Mouse (Mus musculus): ENCODE measurements around the gene Pck1. TPM values are rescaled to one million over a fixed set of nuclear protein-coding genes. Genes with fewer than 3 reads are reported as not detected.

The Pck1 gene
- polyA plus RNA-seq, 1 experiment, result 5.9 TPM

DNA sequence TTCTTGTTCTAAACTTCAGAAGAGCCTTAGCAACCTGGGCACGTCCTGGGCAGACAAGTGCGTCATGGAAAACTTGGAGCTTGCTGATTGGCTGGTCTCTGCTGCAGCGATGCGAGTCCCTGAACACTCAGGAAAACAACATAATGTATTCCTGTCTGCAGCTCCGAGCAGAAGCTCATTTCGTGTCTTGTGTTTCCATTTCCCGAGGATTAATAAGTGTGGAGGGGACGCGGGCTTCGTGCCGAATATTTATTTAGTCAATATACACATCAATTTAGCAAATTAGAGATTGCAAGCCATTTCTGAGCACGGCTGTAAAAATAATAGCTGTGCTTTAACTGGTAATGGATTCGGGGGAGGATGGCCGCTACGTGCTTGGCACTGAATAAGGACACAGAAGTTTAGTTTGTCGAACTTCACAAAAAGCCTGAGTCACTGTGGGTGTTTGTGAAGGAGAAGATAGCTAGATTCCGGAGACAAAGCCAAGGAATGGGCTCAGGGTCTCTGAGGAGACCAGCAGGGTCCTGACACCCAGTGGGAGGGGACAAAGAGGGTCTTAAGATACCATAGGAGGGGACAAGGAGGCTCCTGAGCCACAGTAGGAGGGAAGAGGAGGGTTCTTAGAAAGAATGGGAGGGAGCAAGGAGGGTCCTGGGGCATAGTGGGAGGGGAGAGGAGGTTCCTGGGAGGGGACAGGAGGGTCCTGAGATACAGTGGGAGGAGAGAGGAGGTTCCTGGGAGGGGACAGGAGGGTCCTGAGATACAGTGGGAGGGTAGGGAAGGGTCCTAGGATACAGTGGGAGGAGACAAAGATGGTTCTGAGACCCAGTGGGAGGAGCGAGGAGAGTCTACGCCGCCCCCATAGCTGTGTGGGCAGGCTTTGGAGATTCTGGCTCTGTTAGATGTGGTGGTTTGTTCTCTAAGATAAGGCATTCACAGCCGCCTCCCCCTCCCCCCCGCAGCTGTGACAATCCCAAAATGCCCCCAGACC, 21.0 kb downstream of the Pck1 start:
- no peak for DNase-seq (ENCODE audit: low spot score)

DNA sequence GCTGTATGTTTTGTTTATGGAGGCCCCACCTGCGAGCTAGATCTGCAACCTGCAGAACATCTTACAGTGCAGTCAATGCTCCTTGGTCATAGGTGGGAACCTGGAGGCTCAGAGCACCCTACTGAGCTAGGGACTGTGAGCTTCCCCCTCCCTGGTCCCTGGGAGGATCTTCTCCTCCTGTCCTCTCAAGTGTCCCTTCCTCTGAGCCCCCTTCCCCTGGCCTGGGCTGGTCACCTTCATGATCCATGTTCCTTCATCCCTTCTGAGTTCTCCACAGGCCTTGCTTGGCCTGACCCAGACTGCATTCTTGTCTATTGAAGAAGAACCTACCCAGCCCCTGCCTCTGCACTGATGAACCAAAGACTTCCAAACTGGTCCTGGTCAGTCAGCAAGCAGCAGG, 21.7 kb downstream of the Pck1 start:
- no peak for DNase-seq (ENCODE audit: low spot score)

DNA sequence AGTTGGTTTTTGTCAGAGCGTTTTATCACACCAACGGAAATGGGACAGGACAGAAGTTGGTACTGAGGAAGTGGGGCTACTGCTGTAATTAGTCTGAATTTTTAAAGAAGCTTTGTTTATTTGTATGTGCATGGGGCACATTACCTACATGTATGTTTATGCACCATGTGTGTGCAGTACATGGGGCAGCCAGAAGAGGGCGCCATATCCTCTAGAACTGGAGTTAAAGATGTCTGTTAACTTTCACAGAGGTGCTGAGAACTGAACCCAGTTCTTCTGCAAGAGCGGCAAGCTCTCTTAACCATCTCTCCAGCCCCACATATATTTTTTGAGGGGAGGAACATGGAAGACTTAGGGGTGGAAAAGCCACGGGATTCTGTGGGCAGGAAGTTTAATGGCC, 22.9 kb downstream of the Pck1 start:
- DNase-seq (ENCODE audit: low spot score), result no peak

- DNase-seq (ENCODE audit: low spot score), result no peak
These were observed 24.6 kb downstream of the Pck1 start for GRCm38 (mm10) chr2:173177481-173177880.

- no peak for DNase-seq (ENCODE audit: low spot score)
These were observed 25.1 kb downstream of the Pck1 start for GRCm38 (mm10) chr2:173177951-173178350.

GRCm38 (mm10) chr2:173179046-173179445, 26.2 kb downstream of the Pck1 start:
- DNase-seq (ENCODE audit: low spot score), result no peak

DNA sequence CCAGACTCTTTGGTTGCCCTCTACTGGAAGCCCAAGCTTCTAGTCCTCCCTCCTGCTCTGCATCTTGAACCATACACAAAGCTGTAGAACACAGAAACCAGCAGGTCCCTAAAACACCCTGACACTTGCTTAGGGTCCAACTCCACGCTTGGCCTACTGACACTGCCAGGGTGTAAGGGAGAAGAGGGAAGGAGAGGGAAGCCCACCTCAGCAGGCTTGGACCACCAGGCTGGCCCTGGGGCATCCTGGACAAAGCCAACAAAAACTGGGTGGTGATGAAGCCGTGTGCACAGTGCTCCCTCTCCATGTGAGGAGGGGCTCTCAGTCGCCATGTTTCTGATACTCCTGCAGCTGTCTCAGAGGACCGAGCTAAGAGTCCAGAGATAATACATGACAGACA, 27.2 kb downstream of the Pck1 start:
- DNase-seq (ENCODE audit: low spot score), result no peak

- no peak for DNase-seq (ENCODE audit: low spot score)
These were observed 28.0 kb downstream of the Pck1 start for GRCm38 (mm10) chr2:173180721-173181388.

GRCm38 (mm10) chr2:173181486-173181885, 28.6 kb downstream of the Pck1 start:
- DNase-seq (ENCODE audit: low spot score), result no peak

- DNase-seq (ENCODE audit: low spot score), result peak; percentile 14
These were observed 29.1 kb downstream of the Pck1 start for GRCm38 (mm10) chr2:173181901-173182300.

GRCm38 (mm10) chr2:173182796-173183195, 29.9 kb downstream of the Pck1 start:
- DNase-seq (ENCODE audit: low spot score), result peak; percentile 14

GRCm38 (mm10) chr2:173183311-173183710, 30.5 kb downstream of the Pck1 start:
- peak; percentile 9 for DNase-seq (ENCODE audit: low spot score)

GRCm38 (mm10) chr2:173183836-173184460, 31.1 kb downstream of the Pck1 start:
- peak; percentile 61 for DNase-seq (ENCODE audit: low spot score)

DNA sequence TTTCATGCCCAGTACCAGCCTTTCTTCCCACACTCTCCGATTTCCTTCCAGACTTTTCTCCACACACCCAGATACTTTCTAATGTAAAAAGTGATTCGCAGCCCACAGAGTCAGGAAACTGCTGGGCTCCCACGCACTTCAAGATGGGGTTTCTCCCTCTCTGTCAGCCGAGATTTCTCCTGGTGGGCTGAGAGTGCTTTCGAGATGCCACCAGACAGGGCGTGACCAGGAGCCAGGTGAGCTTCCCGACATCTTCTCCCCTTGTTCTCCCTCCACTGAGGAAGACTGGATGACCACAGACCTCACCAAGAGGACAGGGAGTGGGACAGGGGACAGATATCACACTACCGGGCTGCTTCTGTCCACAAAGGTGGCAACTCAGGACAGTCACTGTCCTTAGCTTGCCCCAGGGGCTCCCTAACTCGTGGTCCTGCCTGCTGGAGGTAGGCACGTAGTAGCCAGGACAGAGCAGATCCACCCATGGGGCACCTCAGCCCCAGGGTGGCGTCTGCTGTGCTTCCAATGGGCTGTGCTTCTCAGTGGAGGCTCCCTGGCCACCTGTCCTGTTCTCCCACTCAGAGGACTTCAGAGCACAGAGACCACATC, 31.7 kb downstream of the Pck1 start:
- peak; percentile 20 for DNase-seq (ENCODE audit: low spot score)

DNA sequence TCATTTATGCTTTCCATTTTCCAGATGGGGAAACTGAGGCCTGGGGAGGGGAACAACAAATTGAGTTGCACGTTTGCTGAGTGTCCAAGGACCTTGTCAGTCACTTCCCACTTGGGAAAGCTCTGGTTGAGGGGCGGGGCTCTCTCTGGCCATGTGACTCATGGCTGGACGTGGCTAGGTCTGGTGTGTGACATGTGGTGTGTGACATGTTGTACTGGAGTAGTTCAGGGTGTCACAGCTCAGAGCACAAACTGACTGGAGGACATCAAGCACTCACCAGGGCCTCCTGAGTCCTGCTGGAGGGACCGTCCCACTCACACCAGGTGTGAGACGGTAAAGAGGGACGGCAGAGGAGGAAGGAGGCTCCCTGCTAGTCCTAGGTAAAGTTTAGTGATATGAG, 32.4 kb downstream of the Pck1 start:
- DNase-seq (ENCODE audit: low spot score), result peak; percentile 10

DNA sequence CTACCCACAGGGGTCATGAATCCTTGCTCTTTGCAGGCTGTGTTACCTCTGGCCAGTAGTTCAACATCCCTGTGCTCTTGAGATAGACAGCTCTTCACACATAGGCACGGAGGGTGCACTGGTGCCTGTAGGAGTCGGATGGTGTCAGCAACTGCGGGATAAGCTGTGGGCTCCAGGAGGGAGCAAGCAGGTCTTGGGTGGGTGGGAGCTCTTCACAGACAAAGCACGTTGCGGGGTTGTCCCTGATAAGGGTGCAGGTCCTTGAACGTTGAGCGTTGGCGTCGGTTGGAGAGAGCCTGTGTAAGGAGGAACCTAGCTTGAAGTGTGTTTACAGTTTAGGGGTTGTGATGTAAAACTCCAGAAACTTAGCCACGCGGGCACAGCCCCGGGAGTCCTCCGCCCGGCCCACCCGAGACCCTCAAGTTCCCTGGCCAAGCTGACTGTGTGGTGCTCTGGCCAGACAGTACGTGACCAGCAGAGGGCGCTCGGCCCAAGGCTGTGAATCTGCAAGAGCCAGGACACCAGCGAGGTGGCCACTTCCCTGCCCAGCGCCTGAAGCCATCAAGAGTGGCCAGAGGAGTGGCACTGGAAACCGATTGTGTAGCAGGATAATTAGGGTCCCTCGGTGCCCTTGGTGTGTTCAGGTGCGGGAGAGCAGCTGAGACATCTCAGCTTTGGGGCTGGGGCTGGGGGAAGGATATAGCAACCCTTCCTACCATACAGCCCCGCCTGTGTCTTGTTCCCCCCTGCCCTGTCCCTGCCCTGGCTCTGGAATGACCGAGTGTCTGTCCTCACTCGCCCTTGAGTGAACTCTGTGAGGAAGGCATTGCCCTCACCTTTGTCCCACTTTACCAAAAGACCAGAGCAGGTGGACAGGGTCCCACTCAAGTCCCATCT, 33.4 kb downstream of the Pck1 start:
- DNase-seq (ENCODE audit: low spot score), result peak; percentile 88

GRCm38 (mm10) chr2:173187182-173187855, 34.5 kb downstream of the Pck1 start:
- peak; percentile 18 for DNase-seq (ENCODE audit: low spot score)

DNA sequence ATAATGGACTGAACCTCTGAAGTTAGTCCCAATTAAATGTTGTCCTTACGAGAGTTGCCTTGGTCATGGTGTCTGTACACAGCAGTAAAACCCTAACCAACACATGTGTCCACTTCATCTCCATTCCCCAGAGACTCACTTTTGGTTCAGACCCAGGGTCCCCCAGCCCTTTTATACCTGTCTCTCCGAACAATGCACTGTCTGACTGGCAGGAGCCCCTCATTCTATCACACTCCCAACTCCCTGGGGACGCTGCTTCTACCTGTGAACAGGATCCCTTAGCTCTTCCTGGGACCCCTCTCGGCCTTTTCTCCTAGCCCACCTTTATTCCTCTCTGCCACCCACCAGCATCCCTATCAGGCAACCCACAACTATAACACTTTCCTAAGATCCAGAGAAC, 41.9 kb downstream of the Pck1 start:
- peak; percentile 8 for DNase-seq (ENCODE audit: low spot score)

DNA sequence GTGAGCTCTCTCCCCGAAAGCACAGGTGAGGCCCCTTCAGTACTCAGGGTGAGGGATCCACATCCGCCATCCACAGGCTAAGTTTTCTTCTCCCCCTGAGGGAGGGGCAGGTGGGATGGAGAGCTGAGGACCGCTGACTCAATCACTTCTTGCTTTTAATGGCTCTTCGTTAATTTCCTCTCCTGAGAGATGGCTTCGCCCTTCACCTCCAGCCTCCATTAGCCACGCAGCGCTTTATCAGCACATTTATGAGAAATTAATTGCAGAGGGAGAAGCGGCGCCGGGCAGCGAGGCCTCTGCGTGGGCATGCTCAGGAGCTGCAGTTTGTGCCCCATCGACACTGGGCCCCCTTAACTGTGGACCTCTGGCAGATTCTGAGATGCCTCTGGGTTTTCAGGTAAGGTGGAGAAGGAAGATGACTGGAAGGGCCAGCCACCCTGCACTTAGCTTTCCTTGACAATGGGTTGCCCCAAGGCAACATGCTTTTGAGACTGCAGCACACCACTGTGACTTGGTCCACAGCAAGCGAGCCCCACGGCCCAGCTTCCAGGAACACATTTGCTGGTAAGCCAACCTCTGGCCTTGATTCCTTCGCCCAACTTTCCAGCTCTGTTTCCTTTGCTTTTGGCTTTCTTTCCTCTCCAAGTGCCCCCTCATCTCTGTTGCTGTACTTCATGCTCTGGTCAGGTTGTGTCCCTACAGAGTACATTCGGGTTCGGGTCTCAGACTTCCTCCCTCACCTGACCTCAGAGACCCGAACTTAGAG, 50.3 kb downstream of the Pck1 start:
- peak; percentile 6 for DNase-seq (ENCODE audit: low spot score)

GRCm38 (mm10) chr2:173203726-173204125, 50.9 kb downstream of the Pck1 start:
- DNase-seq (ENCODE audit: low spot score), result peak; percentile 12
